Mouse (Mus musculus) testis, adult 2 months (tissue): ENCODE results near the gene Klhl32.

Experiments used
- CTCF ChIP-seq: fragments of 200-500 bp; IDR thresholded peaks from 2 replicates; pipeline ENCODE4 v1.5.1; 2012; ENCODE audit warnings: low read depth, mild to moderate bottlenecking, inconsistent platforms, low read length, moderate library complexity; ENCODE audit not compliant: control insufficient read depth, insufficient read depth, insufficient replicate concordance
- POLR2A ChIP-seq: fragments of 200-500 bp; IDR thresholded peaks from 2 replicates; pipeline ENCODE4 v1.6.1; 2012; ENCODE audit warnings: low read depth, mild to moderate bottlenecking, inconsistent platforms, low read length, moderate library complexity; ENCODE audit not compliant: control insufficient read depth

DNA sequence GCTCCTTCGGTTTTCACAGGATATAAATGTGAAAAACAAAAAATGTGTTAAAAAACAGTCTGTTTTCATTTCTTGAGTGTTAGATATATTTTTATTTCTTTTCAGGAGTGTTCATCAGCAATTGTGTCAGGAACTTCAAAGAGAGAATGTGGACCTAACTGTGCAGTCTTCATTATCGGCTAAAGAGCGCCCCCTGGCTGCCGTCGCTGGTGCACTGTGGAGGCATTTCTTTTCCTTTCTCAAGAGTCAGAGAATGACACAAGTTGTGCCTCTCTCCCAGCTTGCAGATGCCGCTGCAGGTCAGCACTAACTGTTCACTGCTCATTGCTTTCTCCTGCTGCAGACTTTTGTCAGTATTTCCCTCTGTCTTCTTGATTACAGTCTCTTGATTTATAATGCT lies 276.6 kb downstream of the Klhl32 start:
- TF ChIP-seq POLR2A, result no peak
- TF ChIP-seq CTCF, result peak; percentile 89
